12 mouse cellular contexts compared by ENCODE assay signal in genomic region chr11:107454546-107455462, GRCm38 (mm10). TPM values are rescaled to one million over a fixed set of nuclear protein-coding genes. Genes with fewer than 3 reads are reported as not detected.
DNase-seq lines count a peak whose midpoint lies in the region; ATAC-seq and TF ChIP-seq lines count a peak whose summit lies in the region.
"Had no signal": no experiment of that assay in that cellular context is flagged by ENCODE, and none has a peak within 500 bp of the region (broad histone marks: within the 10 kb centered on the region; RNA-seq: fewer than 3 reads in every experiment).

No protein-coding gene starts in this region.

- peak overlapping the region; percentile 11; the same call in 1 of the 2 replicates for H3K4me3 ChIP-seq in kidney, embryonic 15.5 days (replicated peaks)
- peak overlapping the region; percentile 33 to 39 for H3K4me3 ChIP-seq in ES-E14 (ENCODE audit: insufficient read depth in 1 of 2, low read depth in 1 of 2, low read length in 2 of 2, poor library complexity in 1 of 2, severe bottlenecking in 1 of 2)
- no peak overlapping the region for H3K4me3 ChIP-seq in embryonic facial prominence, embryonic 14.5 days (ENCODE audit: low read depth, low read length)
- H3K4me3 ChIP-seq in lung, postnatal 0 days (ENCODE audit: low read depth, low read length) = peak overlapping the region; percentile 8; the same call in 1 of the 2 replicates
- H3K4me3 ChIP-seq: neural tube, embryonic 13.5 days had no signal

- no peaks in the 10 kb centered on the region for H3K9me3 ChIP-seq in kidney, embryonic 15.5 days (replicated peaks)
- no peaks in the 10 kb centered on the region for H3K9me3 ChIP-seq in ES-E14 (ENCODE audit: control insufficient read depth, insufficient read depth, low read depth, low read length)
- no peaks in the 10 kb centered on the region for H3K9me3 ChIP-seq in embryonic facial prominence, embryonic 14.5 days (ENCODE audit: control insufficient read depth, low read length)
- no peaks in the 10 kb centered on the region for H3K9me3 ChIP-seq in lung, postnatal 0 days (ENCODE audit: low read length)

- no peak for TF ChIP-seq CTCF in lung, postnatal 0 days (IDR thresholded peaks at IDR 0.05)

- DNase-seq in kidney, adult 8-10 months = no peak
- DNase-seq in ES-E14 (ENCODE audit: low read depth, low spot score) = no peak
- peak; percentile 70 for DNase-seq in embryonic facial prominence, embryonic 14.5 days (ENCODE audit: low spot score)
- DNase-seq in lung, postnatal 0 days (ENCODE audit: low spot score) = peak; percentile 55
- DNase-seq in left cerebral cortex, postnatal 25 days (ENCODE audit: low spot score in 2 of 2) = no peak
- no peak for DNase-seq in gastrocnemius, postnatal 4 days (ENCODE audit: low spot score in 2 of 2)
- no peak for DNase-seq in embryo, embryonic 9.5 days (ENCODE audit: extremely low spot score)
- DNase-seq: forebrain, postnatal 0 days; layer of hippocampus, postnatal 36 days had no signal

- peaks cover 47% of the 10 kb centered on the region for H3K4me1 ChIP-seq in kidney, embryonic 15.5 days
- H3K4me1 ChIP-seq in ES-E14 (ENCODE audit: control insufficient read depth in 2 of 2, insufficient read depth in 2 of 2, low read length in 2 of 2, poor library complexity in 1 of 2) = peaks cover 12 to 31% of the 10 kb centered on the region in 2 experiments
- H3K4me1 ChIP-seq in embryonic facial prominence, embryonic 14.5 days (ENCODE audit: control insufficient read depth, insufficient read depth, low read length) = 0 out of 2 replicates have a peak, but pooled peaks cover 3% of the 10 kb centered on the region
- peaks cover 7% of the 10 kb centered on the region; the same call in 1 of the 2 replicates for H3K4me1 ChIP-seq in lung, postnatal 0 days (ENCODE audit: insufficient read depth, low read depth, low read length)

- peak overlapping the region; percentile 34 for H3K4me2 ChIP-seq in kidney, embryonic 15.5 days
- 0 out of 2 replicates have a peak overlapping the region, but pooled peaks have one; percentile 12 for H3K4me2 ChIP-seq in embryonic facial prominence, embryonic 14.5 days (ENCODE audit: low read depth, low read length)
- peak overlapping the region; percentile 42 for H3K4me2 ChIP-seq in lung, postnatal 0 days (replicated peaks; ENCODE audit: low read depth, low read length)
- H3K4me2 ChIP-seq: neural tube, embryonic 13.5 days had no signal

- H3K27me3 ChIP-seq in kidney, embryonic 15.5 days = no peaks in the 10 kb centered on the region
- no peaks in the 10 kb centered on the region for H3K27me3 ChIP-seq in embryonic facial prominence, embryonic 14.5 days (replicated peaks; ENCODE audit: control insufficient read depth, insufficient read depth, low read length)
- no peaks in the 10 kb centered on the region for H3K27me3 ChIP-seq in lung, postnatal 0 days (replicated peaks; ENCODE audit: insufficient read depth, low read length)
- H3K27me3 ChIP-seq: neural tube, embryonic 13.5 days; Patski had no signal

- H3K36me3 ChIP-seq in kidney, embryonic 15.5 days = peaks cover 4% of the 10 kb centered on the region; the same call in 1 of the 2 replicates
- H3K36me3 ChIP-seq in ES-E14 (ENCODE audit: control insufficient read depth, insufficient read depth, low read length, poor library complexity, severe bottlenecking) = no peaks in the 10 kb centered on the region
- H3K36me3 ChIP-seq in embryonic facial prominence, embryonic 14.5 days (ENCODE audit: control insufficient read depth, insufficient read depth, low read length) = peaks cover 4% of the 10 kb centered on the region; the same call in 1 of the 2 replicates
- H3K36me3 ChIP-seq in lung, postnatal 0 days (ENCODE audit: insufficient read depth, low read length) = no peaks in the 10 kb centered on the region

- in situ Hi-C loops in ES-E14 (cut with MboI; ENCODE audit: low sequenced_read_pairs in 2 of 2, unreplicated experiment in 2 of 2) = loop anchor here in 1 of 2 experiments (25.0 kb wide), 1 partner anchor 168 kb away; no protein-coding TSS in a partner anchor

- no peak overlapping the region for H3K9ac ChIP-seq in kidney, embryonic 15.5 days
- H3K9ac ChIP-seq in ES-E14 (ENCODE audit: insufficient read depth, low read depth, low read length, poor library complexity, severe bottlenecking) = no peak overlapping the region
- no peak overlapping the region for H3K9ac ChIP-seq in embryonic facial prominence, embryonic 14.5 days (ENCODE audit: low read depth, low read length)
- no peak overlapping the region for H3K9ac ChIP-seq in lung, postnatal 0 days (replicated peaks; ENCODE audit: low read depth)
- H3K9ac ChIP-seq: forebrain, postnatal 0 days; neural tube, embryonic 13.5 days had no signal

- intact Hi-C loops in left cerebral cortex, postnatal 25 days (cut with DNase I) = no loop called here

- no peak for ATAC-seq in kidney, embryonic 15.5 days (replicated peaks; ENCODE audit: low FRiP score)
- peak; percentile 83 for ATAC-seq in embryonic facial prominence, embryonic 14.5 days (ENCODE audit: low read depth)
- peak; percentile 60 for ATAC-seq in lung, postnatal 0 days
- ATAC-seq: forebrain, postnatal 0 days; Patski had no signal

- TF ChIP-seq EP300 in lung, postnatal 0 days (IDR thresholded peaks at IDR 0.05) = peak; percentile 53; the same call in 1 of the 2 replicates

- 0 out of 2 replicates have a peak overlapping the region, but pooled peaks have one; percentile 3 for H3K27ac ChIP-seq in kidney, embryonic 15.5 days
- peak overlapping the region; percentile 59; the same call in 1 of the 2 replicates for H3K27ac ChIP-seq in ES-E14 (ENCODE audit: insufficient read depth, low read depth, low read length, poor library complexity, severe bottlenecking)
- H3K27ac ChIP-seq in embryonic facial prominence, embryonic 14.5 days (replicated peaks; ENCODE audit: low read depth, low read length) = no peak overlapping the region
- H3K27ac ChIP-seq in lung, postnatal 0 days (ENCODE audit: low read length) = no peak overlapping the region
- H3K27ac ChIP-seq: neural tube, embryonic 13.5 days had no signal

- WGBS in kidney, embryonic 15.5 days = 35% methylated on average over 16 of the region's 19 CpGs
- 60% methylated on average over 16 of the region's 19 CpGs for WGBS in embryonic facial prominence, embryonic 14.5 days
- 41% methylated on average over 17 of the region's 19 CpGs for WGBS in lung, postnatal 0 days

TF ChIP-seq in ES-E14, 5 proteins besides CTCF, POLR2A, EP300 and RAD21:
- TF ChIP-seq ZC3H11A (IDR thresholded peaks at IDR 0.05; ENCODE audit: borderline replicate concordance, low read depth, low read length) (no peak), HCFC1 (IDR thresholded peaks at IDR 0.05; ENCODE audit: borderline replicate concordance, insufficient read depth, low read length) (no peak), ZNF384 (IDR thresholded peaks at IDR 0.05; ENCODE audit: low read depth, low read length) (no peak), MAFK (IDR thresholded peaks at IDR 0.05; ENCODE audit: insufficient read depth, low read depth, low read length) (no peak), CHD2 (IDR thresholded peaks at IDR 0.05; ENCODE audit: low read depth, low read length) (no peak)

RNA-seq across cellular contexts. Expression of gene Pitpnc1, which starts 15.7 kb away (rescaled TPM):
- 21.3 and 21.5 TPM in 2 replicates for polyA plus RNA-seq in kidney, embryonic 15.5 days (2015; fragmentation: Nextera tagmentation; extraction: Ambion mirVana)
- 37.3 and 42.9 TPM in 2 replicates for total RNA-seq in ES-E14 (2012; rRNA removed)
- polyA plus RNA-seq in embryonic facial prominence, embryonic 14.5 days (2014; fragmentation: Nextera tagmentation; extraction: Ambion mirVana) = 20.6 and 21.2 TPM in 2 replicates
- polyA plus RNA-seq in lung, postnatal 0 days (2015; fragmentation: Nextera tagmentation; extraction: Ambion mirVana) = 16.3 and 22.2 TPM in 2 replicates
- 10 to 100 TPM; 50.8 to 51.2 TPM for total RNA-seq in left cerebral cortex, postnatal 25 days (2021)
- 10 to 100 TPM; 53.0 to 58.2 TPM for total RNA-seq in gastrocnemius, postnatal 4 days (2021)

RNA-seq across cellular contexts. Expression of gene Psmd12, which starts 24.5 kb away (rescaled TPM):
- polyA plus RNA-seq in kidney, embryonic 15.5 days (2015; fragmentation: Nextera tagmentation; extraction: Ambion mirVana) = 178 and 184 TPM in 2 replicates
- 72.7 and 140 TPM in 2 replicates for total RNA-seq in ES-E14 (2012; rRNA removed)
- polyA plus RNA-seq in embryonic facial prominence, embryonic 14.5 days (2014; fragmentation: Nextera tagmentation; extraction: Ambion mirVana) = 154 and 160 TPM in 2 replicates
- polyA plus RNA-seq in lung, postnatal 0 days (2015; fragmentation: Nextera tagmentation; extraction: Ambion mirVana) = 92.6 TPM in 2 replicates
- total RNA-seq in left cerebral cortex, postnatal 25 days (2021) = 10 to 100 TPM; 69.2 to 73.1 TPM
- total RNA-seq in gastrocnemius, postnatal 4 days (2021) = 100 to 1,000 TPM in 1 of 2 experiments, 10 to 100 TPM in 1; 83.7 to 107 TPM

Comparison
In these comparisons a context has a peak if more than half of its experiments do, and no peak if none do; other contexts are left out.
1. H3K27ac ChIP-seq: peak in kidney, embryonic 15.5 days (single experiment) and ES-E14 (single experiment); none in embryonic facial prominence, embryonic 14.5 days (single experiment) and lung, postnatal 0 days (single experiment).
2. DNase-seq: peak in embryonic facial prominence, embryonic 14.5 days (single experiment) and lung, postnatal 0 days (single experiment); none in kidney, adult 8-10 months (0 of 2), ES-E14 (single experiment), left cerebral cortex, postnatal 25 days (0 of 2), gastrocnemius, postnatal 4 days (0 of 2) and embryo, embryonic 9.5 days (single experiment).
3. Peak in every context shown above with its lines, with median percentiles within 50 percentile points of each other: H3K4me2 ChIP-seq.